Mouse (Mus musculus) frontal cortex, postnatal 14 days (tissue): ENCODE measurements around the gene Tufm.
A peak's percentile ranks its signal among the peaks of the same experiment; 100 is the strongest.
"Not testable (repeated sequence)": the region's sequence is repeated elsewhere in the genome, so short reads cannot be mapped to it uniquely, and the experiment has no call there.

Source experiments
- DNase-seq, 2 experiments: peaks; one replicate each; pipeline ENCODE4 v3.0.0; 2022; ENCODE audit warnings: low spot score in 2 of 2

Tufm gene

GRCm38 (mm10) chr7:126465246-126466030, 21.7 kb upstream of the Tufm start:
- DNase-seq, result no peak

GRCm38 (mm10) chr7:126466116-126466515, 21.0 kb upstream of the Tufm start:
- no peak for DNase-seq

DNA sequence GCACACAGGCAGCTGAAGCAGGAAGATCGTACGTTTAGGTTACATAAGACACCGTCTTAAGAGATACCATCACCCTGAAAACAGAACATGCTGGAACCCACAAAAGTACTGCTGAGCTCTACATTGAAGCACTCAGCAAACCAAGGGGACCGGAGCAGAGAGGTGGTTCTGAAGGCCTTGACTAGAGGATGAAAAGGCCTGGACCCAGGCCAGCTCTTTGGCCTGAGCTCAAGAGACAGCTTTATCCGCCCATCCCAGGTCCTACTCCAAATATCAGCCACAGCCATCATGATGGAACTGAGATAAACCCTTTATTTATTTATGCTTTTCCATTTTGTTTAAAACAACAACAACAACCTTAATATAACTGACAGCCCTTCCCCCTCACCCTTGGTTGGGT, 20.5 kb upstream of the Tufm start:
- no peak for DNase-seq

- DNase-seq, result no peak
These were observed 19.9 kb upstream of the Tufm start for GRCm38 (mm10) chr7:126467271-126467670.

- DNase-seq, result no peak
These were observed 19.1 kb upstream of the Tufm start for GRCm38 (mm10) chr7:126467834-126468627.

DNA sequence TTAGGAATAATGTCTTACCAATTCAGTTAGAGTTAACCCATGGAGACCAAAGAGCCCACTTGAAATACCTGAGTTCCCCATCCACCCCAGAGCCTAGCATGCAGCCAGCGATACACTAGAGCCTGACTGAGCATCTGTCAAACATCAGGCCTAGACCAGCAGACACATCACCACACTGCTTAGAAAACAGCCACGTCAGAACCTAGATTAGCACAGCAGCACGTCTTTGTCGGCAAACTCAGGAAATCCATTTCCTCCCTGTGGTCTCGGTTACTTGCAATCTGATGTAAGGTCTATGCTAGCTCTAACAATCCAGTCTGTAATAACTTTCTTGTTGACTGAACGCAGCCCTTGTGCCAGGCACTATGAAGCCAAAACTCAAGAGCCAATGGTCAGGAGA, 17.1 kb upstream of the Tufm start:
- no peak for DNase-seq

GRCm38 (mm10) chr7:126471361-126471760, 15.8 kb upstream of the Tufm start:
- DNase-seq, result no peak

DNA sequence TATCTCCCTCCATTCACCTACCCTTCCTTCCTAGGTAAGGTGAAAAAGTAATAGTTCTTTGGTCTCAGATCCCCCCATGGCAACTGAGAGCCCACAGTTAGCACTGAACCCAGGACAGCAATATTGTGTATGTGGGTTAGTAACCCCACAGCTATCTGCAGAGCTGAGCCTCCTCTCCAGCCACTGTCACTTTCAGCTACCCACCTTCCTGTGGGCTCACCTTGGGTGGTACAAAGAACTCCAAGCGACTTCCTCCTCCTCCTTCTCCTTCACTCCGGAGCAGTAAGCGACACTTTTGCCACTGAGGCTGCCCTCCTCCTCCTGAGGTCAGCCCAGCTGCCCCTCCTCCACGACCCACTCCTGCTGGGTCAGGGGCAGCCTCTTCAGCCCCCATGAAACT, 15.3 kb upstream of the Tufm start:
- no peak for DNase-seq

DNA sequence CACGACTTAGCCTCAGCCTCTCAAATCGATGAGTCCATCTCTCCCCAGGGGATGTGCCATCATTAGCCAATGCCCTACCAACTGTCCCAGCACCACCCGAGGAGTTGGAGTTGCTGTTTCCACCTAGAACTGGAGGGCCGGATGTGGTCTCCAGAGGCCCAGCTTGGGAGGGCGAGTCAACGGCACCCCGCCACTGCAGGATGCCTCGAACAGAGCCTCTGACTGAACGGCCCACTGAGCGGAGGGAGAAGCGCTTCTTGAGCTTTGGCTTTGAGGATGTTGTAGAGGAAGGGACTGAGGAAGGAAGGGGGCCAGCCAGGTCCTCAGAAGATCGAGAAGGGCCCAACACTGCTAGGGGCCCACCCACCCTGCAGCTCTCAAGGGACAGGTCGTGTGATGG, 14.9 kb upstream of the Tufm start:
- no peak for DNase-seq

DNA sequence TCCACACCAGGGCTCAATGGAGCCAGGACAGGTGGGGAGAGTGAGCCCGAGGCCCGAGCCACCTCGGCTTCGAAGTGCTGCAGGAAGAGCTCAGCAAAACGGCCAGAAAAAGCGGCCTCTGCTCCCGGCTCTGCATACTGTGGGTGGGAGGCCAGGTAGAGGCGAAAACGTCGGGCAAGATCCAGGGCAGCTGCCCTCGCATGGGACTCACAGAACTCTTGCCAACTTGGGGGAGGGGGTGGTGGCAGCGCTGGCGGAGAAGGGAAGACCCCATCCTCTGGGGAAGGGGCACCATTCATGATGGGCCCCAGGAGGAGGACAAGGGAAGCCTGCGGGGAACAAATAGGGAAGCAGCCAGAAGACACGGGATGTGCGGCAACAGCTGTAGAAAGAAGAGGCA, 14.4 kb upstream of the Tufm start:
- no peak for DNase-seq

DNA sequence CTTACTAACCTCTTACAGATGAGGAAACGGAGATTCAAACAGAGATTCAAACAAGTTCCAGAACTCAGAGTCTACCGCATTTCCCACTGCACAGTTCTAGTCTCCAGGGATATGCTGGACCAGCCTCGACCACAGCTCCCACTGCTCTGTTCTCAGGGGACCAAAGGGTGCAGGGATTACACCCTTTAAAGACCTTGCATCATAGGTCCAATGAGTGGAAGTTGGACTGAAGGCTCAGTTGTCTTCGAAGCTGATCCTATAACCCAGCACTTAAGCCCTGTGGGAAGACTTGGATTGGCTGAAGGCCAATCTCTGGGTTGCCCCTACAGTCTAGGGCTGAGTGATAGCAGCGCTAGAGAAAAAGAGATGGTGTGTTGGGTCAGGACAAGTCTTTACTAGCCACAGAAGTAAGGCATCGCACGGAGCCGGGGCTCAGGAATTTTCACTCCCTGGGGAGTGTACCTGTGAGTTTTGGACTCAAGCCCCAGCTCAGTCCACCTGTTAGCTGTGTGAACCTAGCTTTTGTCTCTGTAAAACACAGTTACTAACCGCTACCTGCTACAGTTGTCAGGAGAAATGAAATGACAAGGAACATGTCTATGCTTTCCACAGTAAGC, 13.6 kb upstream of the Tufm start:
- no peak for DNase-seq

GRCm38 (mm10) chr7:126474486-126474955, 12.6 kb upstream of the Tufm start:
- peak in 1 of 2 experiments; percentile 38 for DNase-seq

GRCm38 (mm10) chr7:126474993-126475581, 12.1 kb upstream of the Tufm start, which contains the start of gene Sh2b1:
Sh2b1 (minus strand) TSS chr7:126475424.
- DNase-seq, result peak; percentile 78 to 86

- no peak for DNase-seq
These were observed 5.5 kb upstream of the Tufm start for GRCm38 (mm10) chr7:126481699-126482098.

- DNase-seq, result peak; percentile 40 to 42
These were observed 4.7 kb upstream of the Tufm start for GRCm38 (mm10) chr7:126482392-126482871.

- not testable (repeated sequence) for DNase-seq
These were observed 640 bp downstream of the Tufm start for GRCm38 (mm10) chr7:126487617-126488385.

DNA sequence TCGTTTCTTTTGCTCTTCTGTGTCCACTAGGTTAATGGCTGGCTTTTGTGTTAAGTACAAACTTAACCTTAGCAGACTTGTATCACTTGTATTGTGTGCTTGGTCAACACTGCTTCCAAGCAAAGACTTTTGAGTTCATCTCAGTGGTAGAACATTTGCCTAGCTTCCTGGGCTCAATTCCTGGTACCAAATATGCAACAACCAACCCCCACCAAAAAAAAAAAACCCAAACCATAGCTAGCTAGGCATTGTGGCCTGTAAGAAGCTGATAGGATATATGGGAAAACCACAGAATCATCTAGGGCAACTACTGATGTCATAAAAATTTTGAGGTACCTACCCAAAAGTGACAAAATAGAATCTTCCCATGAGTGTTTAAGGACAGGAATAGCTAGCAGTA, 3.8 kb downstream of the Tufm start:
- DNase-seq, result no peak

- DNase-seq, result no peak
These were observed 4.8 kb downstream of the Tufm start for GRCm38 (mm10) chr7:126491973-126492372.

DNA sequence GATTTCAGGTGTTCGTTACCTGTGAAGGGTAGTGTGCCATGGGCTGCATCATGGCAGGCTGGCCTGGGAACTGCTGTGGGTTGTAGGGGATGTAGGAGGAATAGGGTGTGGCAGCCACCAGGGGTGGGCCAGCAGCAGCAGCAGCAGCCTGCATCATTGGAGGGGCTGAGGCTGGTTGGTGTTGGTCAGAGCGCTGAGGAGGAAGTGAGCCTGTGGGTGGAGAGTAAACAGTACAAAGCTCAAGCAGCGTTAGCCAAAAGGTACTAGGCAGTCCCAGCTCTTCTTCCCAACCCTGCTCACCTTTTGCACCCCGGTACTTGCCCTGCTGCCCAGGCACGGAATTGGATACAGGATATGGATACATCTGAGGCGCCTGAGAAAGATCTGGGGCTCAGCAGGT, 7.0 kb downstream of the Tufm start:
- DNase-seq, result no peak

- DNase-seq, result no peak
These were observed 9.3 kb downstream of the Tufm start for GRCm38 (mm10) chr7:126496475-126496874.

- no peak for DNase-seq
These were observed 10.8 kb downstream of the Tufm start for GRCm38 (mm10) chr7:126497966-126498365.
